Mouse (Mus musculus) thymus, adult 2 months (tissue): ENCODE measurements around the gene Igsf11.

ENCODE experiments used
- CTCF ChIP-seq: fragments of 200-500 bp; IDR thresholded peaks from 2 replicates; pipeline ENCODE4 v1.5.1; 2012; ENCODE audit warnings: mild to moderate bottlenecking, control low read depth, low read length, moderate library complexity, borderline replicate concordance; ENCODE audit not compliant: control insufficient read depth, poor library complexity, insufficient read depth; ENCODE audit errors: extremely low read depth
- POLR2A ChIP-seq: fragments of 200-500 bp; IDR thresholded peaks from 2 replicates; pipeline ENCODE4 v1.6.1; 2012; ENCODE audit warnings: mild to moderate bottlenecking, low read length, control low read depth, moderate library complexity; ENCODE audit not compliant: control insufficient read depth, poor library complexity, insufficient read depth; ENCODE audit errors: extremely low read depth

GRCm38 (mm10) chr16:38952881-38953280 lies 60.4 kb downstream of the Igsf11 start:
- TF ChIP-seq POLR2A: no peak
- no peak for TF ChIP-seq CTCF
